Mouse (Mus musculus) forebrain, embryonic 14.5 days (tissue): ENCODE measurements around the gene Gm438. TPM values are rescaled to one million over a fixed set of nuclear protein-coding genes. Genes with fewer than 3 reads are reported as not detected.
"Not testable (repeated sequence)": the region's sequence is repeated elsewhere in the genome, so short reads cannot be mapped to it uniquely, and the experiment has no call there.

Experiments
- ATAC-seq: fragments of 200-750 bp; cut with Nextera tagmentation; 2 replicates; pipeline ENCODE4 v1.8.0; 2017; ENCODE audit warnings: mild to moderate bottlenecking, moderate library complexity
- DNase-seq: peaks from one replicate; pipeline ENCODE4 v3.0.0-alpha.2; 2015; ENCODE audit warnings: low spot score
- H3K27ac ChIP-seq: fragments of 300-500 bp; sonication (generic); 2 replicates; pipeline ENCODE4 v1.5.1; 2014; ENCODE audit warnings: low read depth, mild to moderate bottlenecking, control low read depth, low read length, moderate library complexity
- H3K27me3 ChIP-seq: fragments of 300-500 bp; sonication (generic); replicated peaks from 2 replicates; pipeline ENCODE4 v1.6.1; 2014; ENCODE audit warnings: low read length, control low read depth, mixed read lengths; ENCODE audit not compliant: control insufficient read depth, insufficient read depth
- H3K36me3 ChIP-seq: fragments of 300-500 bp; sonication (generic); 2 replicates; pipeline ENCODE4 v1.6.1; 2014; ENCODE audit warnings: low read length, control low read depth; ENCODE audit not compliant: control insufficient read depth, insufficient read depth
- H3K4me1 ChIP-seq: fragments of 300-500 bp; sonication (generic); 2 replicates; pipeline ENCODE4 v1.6.1; 2014; ENCODE audit warnings: antibody characterized with exemption, low read length, control low read depth; ENCODE audit not compliant: control insufficient read depth, insufficient read depth
- H3K4me2 ChIP-seq: fragments of 300-500 bp; sonication (generic); 2 replicates; pipeline ENCODE4 v1.6.1; 2014; ENCODE audit warnings: mild to moderate bottlenecking, control low read depth, low read length
- H3K4me3 ChIP-seq: fragments of 300-500 bp; sonication (generic); 2 replicates; pipeline ENCODE4 v1.5.1; 2014; ENCODE audit warnings: low read depth, low read length, control low read depth
- H3K9ac ChIP-seq: fragments of 300-500 bp; sonication (generic); 2 replicates; pipeline ENCODE4 v1.6.1; 2014; ENCODE audit warnings: mild to moderate bottlenecking, low read length, control low read depth, moderate library complexity
- H3K9me3 ChIP-seq: fragments of 300-500 bp; sonication (generic); replicated peaks from 2 replicates; pipeline ENCODE4 v1.6.1; 2016; ENCODE audit warnings: low read length, control low read depth, mixed read lengths; ENCODE audit not compliant: control insufficient read depth
- WGBS: fragments of 180-500 bp; shearing (Covaris S2); extraction: QIAGEN DNeasy Blood & Tissue Kit; methylation state at CpG from one replicate; pipeline ENCODE4 v1.1.7; 2014; 5-methylcytosine and 5-hydroxymethylcytosine counted together
- polyA plus RNA-seq: library from polyadenylated mRNA; unstranded; fragments of >200 nt; fragmentation: Nextera tagmentation; extraction: Ambion mirVana; gene quantifications from 2 replicates; pipeline ENCODE4 v1.2.1, GENCODE M21; 2014

The Gm438 gene
- polyA plus RNA-seq, result not detected in 2 replicates

DNA sequence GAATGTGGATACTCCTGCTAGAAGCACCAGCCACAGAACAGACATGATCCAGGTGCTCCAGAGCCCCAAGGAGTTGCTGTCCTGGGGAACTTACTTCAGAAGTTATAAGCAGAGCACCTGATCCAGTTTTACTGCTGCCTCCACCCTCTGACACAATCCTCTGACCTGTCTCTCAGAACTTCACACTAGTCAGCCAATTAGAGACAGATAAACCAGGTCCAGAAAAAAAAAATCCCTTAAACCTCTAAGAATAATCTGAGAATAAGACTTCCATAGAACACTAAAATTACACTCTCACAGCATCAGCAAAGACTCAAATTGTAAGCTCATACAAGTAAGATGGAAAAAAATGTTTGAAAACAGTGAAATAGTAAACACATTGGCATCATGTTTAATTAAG lies at the start of gene Gm438:
Gm438 (minus strand) TSS at position 101 of the 400 bp plus-strand sequence.
- H3K4me2 ChIP-seq, result no peak within 1 kb of the TSS
- no peaks in the 10 kb centered on the region for H3K9me3 ChIP-seq
- H3K4me3 ChIP-seq, result no peak within 1 kb of the TSS
- H3K36me3 ChIP-seq, result no peaks in the 10 kb centered on the region
- H3K27ac ChIP-seq, result no peak within 1 kb of the TSS
- no peaks in the 10 kb centered on the region for H3K27me3 ChIP-seq
- no peak for ATAC-seq
- no peaks in the 10 kb centered on the region for H3K4me1 ChIP-seq
- H3K9ac ChIP-seq, result no peak within 1 kb of the TSS
- DNase-seq, result no peak

DNA sequence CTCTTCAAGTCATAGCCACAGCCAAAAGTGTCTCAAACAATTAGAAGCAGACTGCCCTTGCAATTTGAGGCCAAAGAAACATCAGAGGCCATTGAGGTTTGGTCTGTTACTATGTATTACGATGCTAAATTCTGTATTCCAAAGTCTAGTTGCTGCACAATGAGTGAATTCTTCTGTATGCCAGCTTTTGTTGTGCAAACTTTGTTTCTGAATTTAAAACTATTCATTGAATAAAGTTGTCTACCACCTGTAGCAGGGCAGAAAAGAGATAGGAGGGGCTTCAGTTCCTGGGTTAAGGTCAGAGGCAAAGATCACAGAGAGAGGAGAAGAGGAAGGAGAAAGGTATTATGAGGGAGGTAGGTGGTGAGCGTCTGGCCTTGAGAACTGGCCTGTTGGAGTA lies 38.3 kb upstream of the Gm438 start:
- DNase-seq (no peak), ATAC-seq (no peak)
- Histone ChIP-seq H3K27ac (no peak overlapping the region), H3K27me3 (no peaks in the 10 kb centered on the region), H3K4me3 (no peak overlapping the region), H3K9ac (no peak overlapping the region), H3K4me2 (no peak overlapping the region), H3K36me3 (no peaks in the 10 kb centered on the region), H3K9me3 (0 out of 2 replicates have a peak, but pooled peaks cover 2% of the 10 kb centered on the region), H3K4me1 (no peaks in the 10 kb centered on the region)
- 84% methylated on average over 2 of the region's 2 CpGs for WGBS

DNA sequence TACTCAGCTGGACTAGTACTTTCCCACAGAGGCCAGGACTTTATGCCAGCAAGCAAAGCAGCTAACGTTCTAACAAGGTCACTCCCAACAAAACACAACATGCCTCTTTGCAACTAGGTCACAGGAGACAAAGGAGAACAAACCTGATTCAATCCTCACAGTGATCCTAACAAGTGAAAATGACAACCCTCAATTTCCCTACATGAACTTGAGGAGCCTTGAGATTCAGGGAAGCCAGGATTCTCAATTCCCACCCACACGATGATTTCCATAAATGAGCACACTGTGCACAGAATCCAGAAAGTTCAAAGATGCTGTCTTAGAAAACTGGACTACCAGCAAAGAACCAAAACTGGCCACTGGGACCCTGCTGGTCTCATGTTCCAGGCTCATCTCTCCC lies 37.6 kb upstream of the Gm438 start:
- Histone ChIP-seq H3K4me3 (no peak overlapping the region), H3K4me1 (no peaks in the 10 kb centered on the region), H3K9ac (no peak overlapping the region), H3K36me3 (no peaks in the 10 kb centered on the region), H3K4me2 (no peak overlapping the region), H3K27me3 (no peaks in the 10 kb centered on the region), H3K27ac (no peak overlapping the region), H3K9me3 (0 out of 2 replicates have a peak, but pooled peaks cover 2% of the 10 kb centered on the region)
- 93% methylated on average over 2 of the region's 2 CpGs for WGBS
- ATAC-seq, result no peak
- DNase-seq, result no peak

DNA sequence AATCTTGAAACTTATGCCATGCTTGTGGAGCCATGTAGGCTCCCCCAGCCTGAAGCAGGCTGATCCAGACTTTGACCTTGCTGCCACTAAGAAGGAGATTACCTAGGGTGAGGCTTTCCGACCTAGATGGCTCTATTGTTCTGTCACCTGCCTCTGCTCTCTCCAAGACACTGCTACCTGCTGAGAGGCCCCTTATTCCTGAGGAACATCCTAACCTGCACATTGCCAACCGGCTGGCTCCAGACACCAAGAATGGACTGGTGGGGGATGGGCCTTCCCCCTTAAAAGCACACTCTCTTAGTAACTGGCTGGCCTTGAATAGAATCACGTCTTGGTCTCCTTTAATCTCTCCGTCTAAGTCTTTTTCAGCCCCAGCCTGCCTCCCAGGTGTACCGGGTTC lies 20.8 kb upstream of the Gm438 start:
- not testable (repeated sequence) for H3K4me2 ChIP-seq, H3K27ac ChIP-seq, H3K36me3 ChIP-seq, H3K4me1 ChIP-seq, ATAC-seq, H3K4me3 ChIP-seq, H3K27me3 ChIP-seq, H3K9ac ChIP-seq, H3K9me3 ChIP-seq, DNase-seq
- 38% methylated on average over 5 of the region's 5 CpGs for WGBS

DNA sequence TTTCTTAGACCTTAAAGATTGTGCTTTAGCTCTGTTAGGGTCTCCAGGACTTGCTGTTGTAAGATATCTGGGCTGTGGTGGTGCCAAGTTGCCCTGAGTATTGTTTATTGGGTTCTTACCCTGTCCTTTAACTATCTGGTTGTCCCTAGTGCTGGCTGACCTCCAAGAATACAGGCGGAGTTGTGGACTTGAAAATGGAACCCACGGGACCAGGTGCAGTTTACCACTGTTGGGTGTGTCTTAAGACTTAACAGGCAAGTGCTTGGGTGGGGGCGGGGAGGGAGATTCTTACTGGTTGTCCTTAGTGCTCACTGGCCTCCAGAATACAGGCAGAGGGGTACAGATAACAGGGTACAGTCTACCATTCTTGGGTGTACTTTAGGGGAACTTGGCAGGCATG lies 17.2 kb upstream of the Gm438 start:
- ATAC-seq (no peak), DNase-seq (no peak)
- H3K4me1 ChIP-seq, result no peaks in the 10 kb centered on the region
- H3K27ac ChIP-seq, result no peak overlapping the region
- no peak overlapping the region for H3K9ac ChIP-seq
- H3K4me2 ChIP-seq, result no peak overlapping the region
- no peaks in the 10 kb centered on the region for H3K36me3 ChIP-seq
- no peak overlapping the region for H3K4me3 ChIP-seq
- no peaks in the 10 kb centered on the region for H3K9me3 ChIP-seq
- no peaks in the 10 kb centered on the region for H3K27me3 ChIP-seq
- 83% methylated on average over 3 of the region's 3 CpGs for WGBS

- H3K4me3 ChIP-seq, result no peak overlapping the region
- no peaks in the 10 kb centered on the region for H3K9me3 ChIP-seq
- no peaks in the 10 kb centered on the region for H3K4me1 ChIP-seq
- H3K9ac ChIP-seq, result no peak overlapping the region
- no peak for DNase-seq
- H3K36me3 ChIP-seq, result no peaks in the 10 kb centered on the region
- H3K4me2 ChIP-seq, result no peak overlapping the region
- no peaks in the 10 kb centered on the region for H3K27me3 ChIP-seq
- WGBS, result 86% methylated on average over 1 of the region's 1 CpGs
- H3K27ac ChIP-seq, result no peak overlapping the region
- ATAC-seq, result no peak
These were observed 3.8 kb upstream of the Gm438 start for GRCm38 (mm10) chr4:144790141-144790540.

- Histone ChIP-seq H3K9ac (no peak overlapping the region), H3K27me3 (no peaks in the 10 kb centered on the region), H3K27ac (no peak overlapping the region), H3K4me3 (no peak overlapping the region), H3K36me3 (no peaks in the 10 kb centered on the region), H3K4me1 (no peaks in the 10 kb centered on the region), H3K9me3 (no peaks in the 10 kb centered on the region), H3K4me2 (no peak overlapping the region)
- ATAC-seq (no peak), DNase-seq (no peak)
- WGBS, result 87% methylated on average over 3 of the region's 3 CpGs
These were observed 3.7 kb downstream of the Gm438 start for GRCm38 (mm10) chr4:144782476-144783197.

DNA sequence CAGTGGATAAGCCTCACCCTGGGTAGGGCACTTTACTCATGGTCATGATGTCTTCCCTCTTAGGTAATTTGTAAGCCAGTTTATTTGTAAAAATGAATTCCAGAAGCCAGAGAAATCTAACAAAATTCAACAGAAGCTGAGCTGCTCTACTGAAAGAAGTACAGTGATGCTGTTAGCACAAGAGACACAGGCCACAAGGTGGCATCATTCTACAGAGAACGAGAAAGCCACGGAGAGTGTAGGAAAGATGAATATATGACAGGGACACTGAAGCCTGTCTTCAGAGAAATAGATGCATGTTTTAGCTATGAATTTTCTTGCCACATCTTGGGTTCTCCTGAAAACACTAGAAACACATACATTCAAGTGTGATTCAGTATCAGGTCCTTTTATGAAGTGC lies 20.7 kb downstream of the Gm438 start:
- H3K4me3 ChIP-seq, result no peak overlapping the region
- H3K27ac ChIP-seq, result no peak overlapping the region
- no peak overlapping the region for H3K9ac ChIP-seq
- no peaks in the 10 kb centered on the region for H3K4me1 ChIP-seq
- H3K36me3 ChIP-seq, result no peaks in the 10 kb centered on the region
- ATAC-seq (no peak), DNase-seq (peak; percentile 25)
- H3K4me2 ChIP-seq, result no peak overlapping the region
- H3K9me3 ChIP-seq, result 0 out of 2 replicates have a peak, but pooled peaks cover 3% of the 10 kb centered on the region
- WGBS, result 42% methylated on average over 2 of the region's 2 CpGs
- no peaks in the 10 kb centered on the region for H3K27me3 ChIP-seq

GRCm38 (mm10) chr4:144749139-144749538 lies 37.2 kb downstream of the Gm438 start:
- Histone ChIP-seq H3K36me3 (no peaks in the 10 kb centered on the region), H3K4me1 (no peaks in the 10 kb centered on the region), H3K9ac (no peak overlapping the region), H3K9me3 (no peaks in the 10 kb centered on the region; the same call in 1 of the 2 replicates), H3K27ac (no peak overlapping the region), H3K4me2 (no peak overlapping the region), H3K4me3 (no peak overlapping the region), H3K27me3 (no peaks in the 10 kb centered on the region)
- peak; percentile 0 for DNase-seq
- WGBS, result 62% methylated on average over 1 of the region's 1 CpGs
- ATAC-seq, result no peak
